Mouse (Mus musculus) midbrain, embryonic 15.5 days (tissue): ENCODE data around the gene Gpr155. TPM values are rescaled to one million over a fixed set of nuclear protein-coding genes. Genes with fewer than 3 reads are reported as not detected.

Experiments used
- ATAC-seq: fragments of 200-750 bp; cut with Nextera tagmentation; replicated peaks from 2 replicates; pipeline ENCODE4 v1.8.0; 2017; ENCODE audit warnings: moderate TSS enrichment
- H3K27ac ChIP-seq: fragments of 300-500 bp; sonication (generic); 2 replicates; pipeline ENCODE4 v1.5.1; 2015; ENCODE audit warnings: mild to moderate bottlenecking, inconsistent platforms
- H3K27me3 ChIP-seq: fragments of 300-500 bp; sonication (generic); replicated peaks from 2 replicates; pipeline ENCODE4 v1.6.1; 2015; ENCODE audit warnings: inconsistent platforms
- H3K36me3 ChIP-seq: fragments of 300-500 bp; sonication (generic); replicated peaks from 2 replicates; pipeline ENCODE4 v1.6.1; 2015; ENCODE audit warnings: inconsistent platforms
- H3K4me1 ChIP-seq: fragments of 300-500 bp; sonication (generic); 2 replicates; pipeline ENCODE4 v1.6.1; 2015; ENCODE audit warnings: inconsistent platforms
- H3K4me2 ChIP-seq: fragments of 300-500 bp; sonication (generic); 2 replicates; pipeline ENCODE4 v1.6.1; 2015; ENCODE audit warnings: inconsistent platforms, mild to moderate bottlenecking, moderate library complexity
- H3K4me3 ChIP-seq: fragments of 300-500 bp; sonication (generic); 2 replicates; pipeline ENCODE4 v1.5.1; 2015; ENCODE audit warnings: mild to moderate bottlenecking, inconsistent platforms
- H3K9ac ChIP-seq: fragments of 300-500 bp; sonication (generic); 2 replicates; pipeline ENCODE4 v1.6.1; 2015; ENCODE audit warnings: mild to moderate bottlenecking, inconsistent platforms
- H3K9me3 ChIP-seq: fragments of 300-500 bp; sonication (generic); 2 replicates; pipeline ENCODE4 v1.6.1; 2016; ENCODE audit warnings: inconsistent platforms
- WGBS: fragments of 180-500 bp; shearing (Covaris S2); methylation state at CpG from one replicate; pipeline ENCODE4 v1.1.7; 2015; ENCODE audit warnings: mixed read lengths; 5-methylcytosine and 5-hydroxymethylcytosine counted together
- polyA plus RNA-seq: library from polyadenylated mRNA; unstranded; fragments of >200 nt; fragmentation: Nextera tagmentation; extraction: Ambion mirVana; gene quantifications from 2 replicates; pipeline ENCODE4 v1.2.1, GENCODE M21; 2015

Gene Gpr155
- polyA plus RNA-seq, 1 experiment from 2014 or later: 14.0 TPM

DNA sequence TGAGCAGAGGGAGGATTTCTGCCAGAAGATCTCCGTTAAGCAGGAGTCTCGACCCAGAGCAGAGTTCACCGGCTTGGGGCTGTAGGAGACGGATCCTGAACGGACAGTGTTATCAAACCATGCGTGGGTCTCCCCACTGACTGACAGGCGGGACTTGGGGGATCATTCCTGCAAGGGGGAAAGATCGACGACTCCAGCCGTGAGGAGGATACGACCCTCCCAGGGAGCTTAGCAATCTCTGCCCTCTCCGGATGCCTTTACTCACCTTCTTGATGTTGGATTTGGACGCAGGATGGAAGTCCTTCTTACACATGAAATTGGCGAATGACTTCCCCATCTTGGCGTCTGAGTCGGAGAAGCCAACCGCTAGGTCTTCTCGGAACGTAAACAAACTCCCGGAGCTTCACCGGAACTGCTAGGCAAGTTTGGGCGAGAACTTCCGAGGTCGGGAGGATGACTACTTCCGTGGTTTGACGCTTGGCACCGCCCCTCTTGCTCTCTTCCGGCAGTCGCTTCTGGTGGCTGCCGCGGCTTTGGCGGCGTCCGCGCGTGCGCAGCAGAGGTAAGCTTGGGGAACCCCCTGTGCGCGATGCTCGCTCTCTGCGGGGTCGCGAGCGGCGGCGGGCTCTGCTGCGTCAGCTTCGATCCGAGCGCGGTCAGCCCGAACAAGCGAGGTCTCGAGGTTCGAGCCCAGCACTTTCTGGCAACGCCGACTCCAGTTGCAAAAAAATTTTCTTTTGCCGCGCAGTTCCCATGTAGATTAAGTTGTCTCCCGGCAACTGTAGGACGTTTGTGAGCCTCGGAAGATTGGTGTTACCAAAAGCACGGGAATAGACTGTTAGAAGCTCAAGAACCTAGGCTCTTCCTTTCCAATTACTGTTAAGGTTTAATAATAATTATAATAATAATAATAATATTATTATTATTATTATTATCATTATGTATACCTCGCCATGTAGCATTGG, 73.9 kb downstream of the Gpr155 start, which contains the start of the genes Scrn3 and Cir1:
Gene Scrn3 (plus strand): TSS at position 450 of the 965 bp plus-strand sequence.
Gene Cir1 (minus strand): TSS at position 550 of the 965 bp plus-strand sequence.
- no peaks in the 10 kb centered on the region for H3K27me3 ChIP-seq
- peak within 1 kb of the TSS; percentile 82 for H3K27ac ChIP-seq
- peak within 1 kb of the TSS; percentile 53 for H3K9ac ChIP-seq
- H3K36me3 ChIP-seq: peaks cover 10% of the 10 kb centered on the region; the same call in 1 of the 2 replicates
- peak; percentile 96 for ATAC-seq
- WGBS: under 1% methylated on average over 64 of the region's 64 CpGs
- H3K4me2 ChIP-seq: peak within 1 kb of the TSS; percentile 79
- peak within 1 kb of the TSS; percentile 57 for H3K4me3 ChIP-seq
- H3K9me3 ChIP-seq: no peaks in the 10 kb centered on the region
- peaks cover 16% of the 10 kb centered on the region for H3K4me1 ChIP-seq

- Histone ChIP-seq H3K27ac (no peak overlapping the region), H3K36me3 (peaks cover 38% of the 10 kb centered on the region; the same call in 1 of the 2 replicates), H3K4me3 (no peak overlapping the region), H3K27me3 (no peaks in the 10 kb centered on the region), H3K4me2 (no peak overlapping the region), H3K9ac (no peak overlapping the region), H3K4me1 (peaks cover 3% of the 10 kb centered on the region), H3K9me3 (no peaks in the 10 kb centered on the region)
- WGBS: 87% methylated on average over 7 of the region's 7 CpGs
- ATAC-seq: no peak
Observed at GRCm38 (mm10) chr2:73306006-73306405, 80.4 kb downstream of the Gpr155 start.

- Histone ChIP-seq H3K27ac (no peak overlapping the region), H3K4me3 (no peak overlapping the region), H3K4me1 (no peaks in the 10 kb centered on the region), H3K36me3 (peaks cover 43% of the 10 kb centered on the region; the same call in 1 of the 2 replicates), H3K9me3 (no peaks in the 10 kb centered on the region), H3K4me2 (no peak overlapping the region), H3K27me3 (no peaks in the 10 kb centered on the region), H3K9ac (no peak overlapping the region)
- WGBS: 94% methylated on average over 5 of the region's 5 CpGs
- no peak for ATAC-seq
Observed at GRCm38 (mm10) chr2:73304506-73304905, 81.9 kb downstream of the Gpr155 start.

DNA sequence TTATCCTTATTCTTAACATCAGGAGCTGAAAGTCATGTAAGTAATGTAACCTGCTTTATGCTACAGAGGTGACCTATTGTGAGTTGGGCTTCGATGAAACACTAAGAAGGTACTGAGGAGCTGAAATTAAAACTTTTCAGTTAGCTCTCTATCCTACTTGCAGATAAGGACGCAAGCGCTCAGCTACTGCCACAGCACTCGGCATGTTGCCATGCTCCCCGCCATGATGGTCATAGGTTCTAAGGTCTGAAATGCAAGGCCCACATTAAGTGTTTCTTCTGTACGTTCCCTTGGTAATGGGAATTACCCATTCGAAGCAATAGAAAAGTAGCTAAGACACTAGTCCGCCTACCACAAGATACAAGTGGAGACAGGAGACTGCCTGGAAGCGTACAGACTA, 83.7 kb downstream of the Gpr155 start:
- no peaks in the 10 kb centered on the region for H3K27me3 ChIP-seq
- no peak overlapping the region for H3K9ac ChIP-seq
- no peaks in the 10 kb centered on the region for H3K4me1 ChIP-seq
- H3K36me3 ChIP-seq: peaks cover 33% of the 10 kb centered on the region; the same call in 1 of the 2 replicates
- no peak for ATAC-seq
- H3K4me3 ChIP-seq: no peak overlapping the region
- no peak overlapping the region for H3K4me2 ChIP-seq
- H3K27ac ChIP-seq: no peak overlapping the region
- 95% methylated on average over 9 of the region's 9 CpGs for WGBS
- H3K9me3 ChIP-seq: no peaks in the 10 kb centered on the region

DNA sequence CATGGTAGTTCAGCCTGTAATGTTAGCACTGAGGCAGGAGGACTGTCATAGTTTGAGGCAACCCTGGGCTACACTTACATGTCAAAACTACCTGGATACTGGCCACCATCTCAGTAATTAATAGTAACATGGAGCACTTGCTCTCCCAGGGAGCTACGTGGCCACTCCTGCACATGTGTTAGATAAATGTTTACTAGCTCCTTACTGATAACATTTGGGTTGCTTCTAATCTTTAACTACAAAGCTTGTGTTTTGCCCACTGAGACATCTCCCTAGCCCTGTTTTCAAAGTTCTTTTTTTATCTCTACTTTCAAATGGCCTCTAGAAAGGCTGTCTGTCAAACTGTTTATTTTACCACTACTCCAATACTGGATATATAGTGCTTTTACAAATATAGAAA, 84.4 kb downstream of the Gpr155 start:
- WGBS: 97% methylated on average over 1 of the region's 1 CpGs
- H3K36me3 ChIP-seq: peaks cover 33% of the 10 kb centered on the region; the same call in 1 of the 2 replicates
- H3K9ac ChIP-seq: no peak overlapping the region

GRCm38 (mm10) chr2:73298841-73299240, 87.5 kb downstream of the Gpr155 start:
- peaks cover 15% of the 10 kb centered on the region; the same call in 1 of the 2 replicates for H3K36me3 ChIP-seq
- no peak overlapping the region for H3K27ac ChIP-seq
- H3K27me3 ChIP-seq: no peaks in the 10 kb centered on the region
- no peak overlapping the region for H3K4me2 ChIP-seq
- H3K4me3 ChIP-seq: no peak overlapping the region
- no peaks in the 10 kb centered on the region for H3K9me3 ChIP-seq
- H3K4me1 ChIP-seq: no peaks in the 10 kb centered on the region
- no peak overlapping the region for H3K9ac ChIP-seq
- ATAC-seq: no peak
- 40% methylated on average over 3 of the region's 3 CpGs for WGBS

More for the DNA sequence above, 84.4 kb downstream of the Gpr155 start:
- Histone ChIP-seq H3K4me2 (no peak overlapping the region), H3K4me3 (no peak overlapping the region), H3K27ac (no peak overlapping the region), H3K9me3 (no peaks in the 10 kb centered on the region), H3K27me3 (no peaks in the 10 kb centered on the region), H3K4me1 (no peaks in the 10 kb centered on the region)
- ATAC-seq: no peak

GRCm38 (mm10) chr2:73298154-73298553, 88.2 kb downstream of the Gpr155 start:
- H3K4me1 ChIP-seq: no peaks in the 10 kb centered on the region
- no peak for ATAC-seq

DNA sequence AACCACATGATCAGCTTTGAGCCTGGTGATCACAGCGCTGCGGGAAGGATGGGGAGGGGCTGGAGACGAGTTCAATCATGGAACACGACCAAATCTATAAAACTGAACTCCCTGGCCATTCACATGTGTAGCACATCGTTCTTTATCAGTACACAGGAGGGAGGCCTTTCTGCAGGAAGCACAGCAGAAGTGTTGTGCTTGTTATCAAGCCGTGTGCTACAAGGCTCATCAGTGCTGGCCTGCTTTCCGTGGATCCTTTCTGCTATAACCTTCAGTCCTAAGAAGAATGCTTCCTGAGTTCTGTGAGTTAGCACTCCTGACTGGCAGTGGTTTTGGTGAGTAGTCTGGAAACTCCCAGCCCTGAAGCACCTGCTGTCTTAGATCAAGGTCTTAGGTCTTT, 91.3 kb downstream of the Gpr155 start:
- H3K4me1 ChIP-seq: no peaks in the 10 kb centered on the region
- H3K4me3 ChIP-seq: no peak overlapping the region
- no peaks in the 10 kb centered on the region for H3K27me3 ChIP-seq
- H3K4me2 ChIP-seq: no peak overlapping the region
- no peaks in the 10 kb centered on the region for H3K9me3 ChIP-seq
- no peak overlapping the region for H3K27ac ChIP-seq
- WGBS: 86% methylated on average over 7 of the region's 7 CpGs
- H3K9ac ChIP-seq: no peak overlapping the region
- ATAC-seq: no peak
- no peaks in the 10 kb centered on the region; the same call in 1 of the 2 replicates for H3K36me3 ChIP-seq

More at GRCm38 (mm10) chr2:73298154-73298553, 88.2 kb downstream of the Gpr155 start:
- Histone ChIP-seq H3K4me3 (no peak overlapping the region), H3K36me3 (peaks cover 15% of the 10 kb centered on the region; the same call in 1 of the 2 replicates), H3K4me2 (no peak overlapping the region), H3K9ac (no peak overlapping the region), H3K9me3 (no peaks in the 10 kb centered on the region), H3K27me3 (no peaks in the 10 kb centered on the region), H3K27ac (no peak overlapping the region)
- 76% methylated on average over 7 of the region's 7 CpGs for WGBS

Other genes starting within 250 kb of the Gpr155 start
- 84.1 and 91.3 TPM in 2 replicates for gene Ola1, start 167.6 kb downstream of the Gpr155 start, polyA plus RNA-seq
- gene Sp9, start 114.6 kb downstream of the Gpr155 start, polyA plus RNA-seq: 3.5 and 5.3 TPM in 2 replicates
- gene Scrn3, start 74.0 kb downstream of the Gpr155 start, polyA plus RNA-seq: 6.9 and 7.7 TPM in 2 replicates
- 26.2 and 27.4 TPM in 2 replicates for gene Cir1, start 73.9 kb downstream of the Gpr155 start, polyA plus RNA-seq
- gene Wipf1, start 143.2 kb upstream of the Gpr155 start, polyA plus RNA-seq: 2.3 and 2.7 TPM in 2 replicates
- gene Chrna1, start 193.8 kb upstream of the Gpr155 start, polyA plus RNA-seq: 0.18 and 0.24 TPM in 2 replicates